Mouse (Mus musculus) heart, postnatal 0 days (tissue): ENCODE results near the gene Resp18.

Experiments used
- CTCF ChIP-seq: IDR thresholded peaks from 2 replicates; pipeline ENCODE4 v1.5.1; 2016; ENCODE audit warnings: antibody characterized with exemption, control low read depth, low read depth
- EP300 ChIP-seq: IDR thresholded peaks from 2 replicates; pipeline ENCODE4 v1.6.1; 2016; ENCODE audit warnings: antibody characterized with exemption, low read depth

DNA sequence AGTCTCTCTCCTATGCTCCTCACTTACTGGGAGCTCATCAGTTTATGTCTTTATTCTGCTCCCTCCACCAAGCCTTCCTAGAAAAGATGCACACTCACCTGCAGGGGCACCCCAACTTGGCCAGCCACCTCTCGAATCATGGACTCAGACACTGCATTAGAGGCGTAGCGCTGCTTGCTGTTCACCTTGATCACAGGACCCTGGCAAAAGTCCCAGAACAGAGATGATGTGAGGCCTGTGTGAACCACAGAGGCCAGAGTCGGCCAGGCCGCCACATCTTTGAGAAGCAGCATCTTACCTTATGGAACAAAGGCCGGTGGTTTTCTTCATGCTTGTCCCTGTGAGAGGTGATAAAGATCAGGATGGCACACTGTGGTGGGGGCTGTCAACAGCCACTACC, 33.5 kb upstream of the Resp18 start:
- TF ChIP-seq CTCF (no peak), EP300 (no peak)
